Mouse (Mus musculus) layer of hippocampus, adult 2 months (tissue): ENCODE measurements around the gene Elfn1. TPM values are rescaled to one million over a fixed set of nuclear protein-coding genes. Genes with fewer than 3 reads are reported as not detected.

Experiments
- DNase-seq, 2 experiments: peaks; one replicate each; pipeline ENCODE4 v3.0.0; 2022; ENCODE audit warnings: low spot score in 2 of 2
- H3K27ac ChIP-seq: fragments of 200-600 bp; 2 replicates; pipeline ENCODE4 v1.8.1; 2022
- H3K4me3 ChIP-seq: fragments of 200-600 bp; 2 replicates; pipeline ENCODE4 v1.8.1; 2022; ENCODE audit warnings: mild to moderate bottlenecking
- CTCF ChIP-seq: fragments of 200-600 bp; conservative IDR thresholded peaks from 2 replicates; pipeline ENCODE4 v1.8.1; 2022; ENCODE audit warnings: antibody characterized with exemption, mild to moderate bottlenecking, moderate library complexity
- total RNA-seq, 2 experiments: library from RNA; stranded (reverse); gene quantifications; 2 replicates each; pipeline ENCODE4 v1.2.3; 2021

Elfn1 gene
- total RNA-seq, 2 experiments from 2014 or later: 27.0 to 29.1 TPM

- H3K4me3 ChIP-seq: no peak overlapping the region
- no peak overlapping the region for H3K27ac ChIP-seq
- no peak for TF ChIP-seq CTCF
- DNase-seq: no peak
Observed at GRCm38 (mm10) chr5:139899044-139899443, 8.7 kb upstream of the Elfn1 start.

- no peak for DNase-seq
- no peak overlapping the region for H3K4me3 ChIP-seq
- TF ChIP-seq CTCF: no peak
- no peak overlapping the region for H3K27ac ChIP-seq
Observed at GRCm38 (mm10) chr5:139905121-139905520, 2.6 kb upstream of the Elfn1 start.

DNA sequence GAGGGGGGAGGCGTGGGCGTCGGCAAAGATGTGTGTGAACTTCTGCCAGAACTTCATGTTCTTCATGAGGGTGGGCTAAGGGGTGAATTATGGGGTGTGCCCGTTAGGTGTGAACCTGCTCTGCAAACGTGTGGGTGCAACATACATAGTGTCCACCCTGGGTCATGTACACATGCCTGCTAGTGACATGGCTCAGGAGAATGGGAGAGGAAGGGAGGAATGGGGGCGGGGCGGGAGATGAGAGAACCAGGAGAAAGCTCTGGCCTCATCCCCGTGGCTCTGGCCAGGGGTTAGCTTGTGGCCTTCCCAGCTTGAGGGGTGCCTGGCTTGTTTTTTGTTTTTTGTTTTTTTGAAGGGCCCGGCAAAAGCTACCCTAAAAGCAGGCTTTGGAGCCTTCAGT is 1.2 kb upstream of the Elfn1 start:
- DNase-seq: no peak
- no peak overlapping the region for H3K27ac ChIP-seq
- TF ChIP-seq CTCF: no peak
- H3K4me3 ChIP-seq: no peak overlapping the region

DNA sequence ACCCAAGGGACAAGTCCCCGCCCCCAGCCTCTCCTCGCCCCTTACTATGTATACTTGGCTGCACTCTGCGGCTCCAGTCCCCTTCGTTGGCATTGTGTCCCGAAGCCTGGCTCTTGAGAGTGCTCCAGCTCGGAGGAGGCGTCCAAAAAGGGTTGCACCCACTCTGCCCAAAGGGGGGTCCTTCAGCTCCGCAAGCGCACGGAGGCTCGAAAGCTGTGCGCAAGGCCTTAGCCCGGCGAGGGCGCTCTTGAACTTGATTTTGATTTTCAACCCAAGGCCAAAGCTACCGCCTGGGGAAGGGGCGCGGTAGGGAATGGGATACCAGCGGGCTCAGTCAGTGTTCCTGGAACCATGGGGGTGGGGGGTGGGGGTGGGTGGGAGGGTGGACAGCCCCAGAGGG is 502 bp upstream of the Elfn1 start:
- TF ChIP-seq CTCF: peak; percentile 72
- Histone ChIP-seq H3K27ac (no peak overlapping the region), H3K4me3 (peak overlapping the region; percentile 13; the same call in 1 of the 2 replicates)
- peak in 1 of 2 experiments; percentile 60 for DNase-seq

DNA sequence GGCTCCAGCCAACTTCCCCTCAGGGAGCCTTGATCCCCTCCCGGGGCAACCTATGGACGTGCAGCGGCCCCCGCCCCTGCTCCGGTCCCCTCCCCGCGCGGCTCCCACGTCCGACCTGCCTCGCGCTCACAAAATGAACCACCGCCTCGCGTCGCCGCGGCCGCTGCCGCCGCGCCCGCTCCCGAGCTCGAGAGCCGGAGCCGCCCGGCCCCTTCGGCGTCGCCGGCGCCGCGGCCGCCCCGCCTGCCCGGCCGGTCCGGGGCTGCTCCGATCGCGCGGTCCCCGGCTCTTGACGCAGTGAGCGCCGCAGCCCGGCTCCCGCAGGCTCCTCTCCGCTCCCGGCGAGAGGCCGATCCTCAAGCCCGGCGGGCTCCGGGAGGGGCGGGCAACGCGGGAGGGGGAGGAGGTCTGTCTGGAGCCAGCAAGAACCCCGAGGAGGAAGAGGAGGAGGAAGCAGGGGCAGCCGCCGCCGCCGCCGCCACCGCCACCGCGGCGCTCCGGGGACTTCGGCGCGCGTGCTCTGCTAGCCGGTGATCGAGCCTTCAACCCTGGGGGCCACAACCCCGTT is 584 bp downstream of the Elfn1 start:
- Histone ChIP-seq H3K4me3 (peak overlapping the region; percentile 68), H3K27ac (peak overlapping the region; percentile 36; the same call in 1 of the 2 replicates)
- no peak for TF ChIP-seq CTCF
- no peak for DNase-seq

DNA sequence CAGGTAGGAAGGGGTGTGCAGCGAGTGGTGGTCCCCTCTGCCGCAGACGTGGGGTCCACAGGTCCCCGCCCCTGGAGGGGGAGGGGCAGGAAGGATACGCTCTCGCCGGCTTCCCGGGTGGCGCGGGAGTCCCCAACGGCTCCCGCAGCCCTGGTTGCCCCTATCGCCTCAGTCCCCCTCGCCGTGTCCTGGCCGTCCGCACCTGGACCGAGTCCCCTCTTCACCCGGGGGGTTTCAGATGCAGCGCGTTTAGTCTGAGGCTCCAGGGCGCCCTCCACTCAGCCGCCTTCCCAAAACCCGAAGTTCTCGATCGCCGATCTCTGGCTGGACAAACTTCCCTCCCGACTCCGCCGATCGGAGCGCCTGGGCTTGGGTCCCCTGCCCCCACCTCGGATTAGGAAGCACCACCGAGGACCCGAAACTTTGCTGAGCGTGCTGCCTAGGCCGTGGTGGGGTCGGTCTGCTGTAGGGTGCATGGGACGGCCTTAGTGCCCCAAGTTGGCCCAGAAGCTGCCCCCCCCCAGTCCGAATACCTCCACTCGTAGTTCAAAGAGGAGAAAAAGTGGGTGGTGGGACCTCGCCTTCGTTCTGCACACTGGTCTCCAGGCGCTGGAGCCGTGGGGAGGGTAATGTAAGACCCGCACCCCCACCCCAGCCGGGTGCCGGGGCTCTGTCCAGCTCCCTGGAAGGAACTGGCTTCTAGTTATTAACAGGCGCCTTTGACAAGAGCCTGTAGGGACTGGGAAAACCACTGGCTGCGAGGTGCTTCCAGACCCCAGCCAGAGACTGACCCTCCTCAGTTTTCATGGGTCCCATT is 1.3 kb downstream of the Elfn1 start:
- Histone ChIP-seq H3K27ac (peak overlapping the region; percentile 36; the same call in 1 of the 2 replicates), H3K4me3 (peak overlapping the region; percentile 68)
- DNase-seq: no peak
- no peak for TF ChIP-seq CTCF

DNA sequence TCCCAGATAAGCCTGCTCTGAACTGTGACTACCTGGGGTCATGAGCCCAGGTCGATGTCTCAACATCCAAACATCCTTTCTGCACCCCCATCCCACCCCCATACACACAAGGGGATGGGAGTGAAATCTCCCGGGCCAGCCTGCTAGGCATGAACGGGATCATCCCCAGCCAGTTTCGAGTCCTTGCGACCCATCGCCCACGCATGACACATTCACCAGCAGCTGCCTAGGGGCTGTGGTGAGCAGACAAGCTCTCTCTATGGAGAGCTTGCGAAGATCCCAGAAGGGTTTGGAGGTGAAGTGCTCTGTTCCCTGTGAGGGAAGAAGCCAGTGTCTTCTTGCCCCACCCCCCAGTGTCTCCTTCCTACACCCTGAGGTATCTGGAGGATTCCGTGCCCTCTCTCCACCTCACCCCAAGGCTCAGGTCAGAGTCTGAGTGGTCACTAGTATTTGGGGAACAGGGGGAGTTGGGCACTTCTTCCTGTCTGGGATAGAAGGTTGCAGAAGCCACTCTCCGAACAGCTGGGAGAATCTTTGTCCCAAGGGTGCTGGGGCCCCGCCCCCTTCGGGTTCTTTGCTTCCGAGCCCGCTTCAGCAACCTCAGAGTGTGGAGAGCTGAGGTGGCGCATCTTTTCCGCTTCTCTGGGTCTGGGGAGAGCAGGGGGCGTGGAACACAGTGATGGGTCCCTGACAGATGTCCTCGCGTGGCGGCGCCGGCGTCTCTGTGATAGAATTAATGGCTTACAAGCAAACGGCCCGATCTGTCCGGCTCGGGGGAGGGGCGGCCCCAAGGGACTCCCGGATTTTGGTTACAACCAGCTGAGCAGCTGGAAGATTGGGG is 2.2 kb downstream of the Elfn1 start:
- no peak for DNase-seq
- H3K4me3 ChIP-seq: peak overlapping the region; percentile 20; the same call in 1 of the 2 replicates
- TF ChIP-seq CTCF: no peak
- H3K27ac ChIP-seq: no peak overlapping the region

DNA sequence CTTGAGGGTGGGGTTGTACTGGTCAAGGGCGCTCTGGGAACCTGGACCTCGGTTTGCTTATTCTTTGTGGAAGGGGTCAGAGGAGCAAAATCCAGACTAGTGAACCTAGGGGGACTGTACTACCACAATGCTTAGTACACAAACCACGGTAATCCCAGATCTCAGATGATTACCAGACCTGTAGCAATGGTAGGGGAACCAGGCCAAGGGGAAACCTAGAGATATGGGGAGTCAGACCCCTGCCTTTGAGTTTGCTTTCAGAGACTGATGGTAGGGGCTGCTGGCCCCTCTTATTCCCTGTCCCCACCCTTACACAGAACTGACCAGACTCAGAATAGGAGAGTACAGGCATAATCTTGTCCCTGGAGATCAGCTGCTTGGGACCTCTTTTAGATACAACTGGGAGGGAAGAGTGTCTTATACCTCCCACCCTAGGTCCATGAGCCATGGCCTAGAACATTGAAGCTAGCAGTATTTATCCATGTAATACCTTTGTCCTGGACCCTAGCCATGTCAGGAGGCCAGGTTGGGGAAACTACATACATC is 3.1 kb downstream of the Elfn1 start:
- no peak for TF ChIP-seq CTCF
- no peak for DNase-seq
- Histone ChIP-seq H3K4me3 (no peak overlapping the region), H3K27ac (no peak overlapping the region)

- no peak for TF ChIP-seq CTCF
- no peak overlapping the region for H3K27ac ChIP-seq
- DNase-seq: no peak
- H3K4me3 ChIP-seq: no peak overlapping the region
Observed at GRCm38 (mm10) chr5:139911506-139911905, 3.8 kb downstream of the Elfn1 start.

GRCm38 (mm10) chr5:139912121-139912771 is 4.5 kb downstream of the Elfn1 start:
- DNase-seq: no peak
- Histone ChIP-seq H3K4me3 (peak overlapping the region; percentile 47), H3K27ac (peak overlapping the region; percentile 18; the same call in 1 of the 2 replicates)
- no peak for TF ChIP-seq CTCF

- Histone ChIP-seq H3K27ac (no peak overlapping the region), H3K4me3 (no peak overlapping the region)
- DNase-seq: no peak
- TF ChIP-seq CTCF: no peak
Observed at GRCm38 (mm10) chr5:139921666-139922065, 13.9 kb downstream of the Elfn1 start.

DNA sequence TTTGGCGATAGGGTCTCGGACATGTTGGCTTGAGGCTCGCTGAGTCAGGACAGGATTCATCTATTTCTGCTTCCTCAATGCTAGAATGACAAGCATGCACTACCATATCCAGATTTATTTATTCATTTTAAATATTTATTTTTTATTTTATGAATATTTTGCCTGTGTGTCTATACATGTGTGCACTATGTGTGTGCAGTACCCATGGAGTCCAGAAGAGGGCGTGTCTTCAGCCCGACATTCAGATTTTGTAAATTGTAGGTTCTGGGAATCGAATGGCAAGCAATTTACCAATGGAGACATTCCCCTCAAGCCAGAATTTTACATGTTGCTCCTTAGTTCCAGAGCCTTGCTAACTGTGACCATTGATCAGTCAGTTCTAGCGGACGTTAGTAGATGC is 16.1 kb downstream of the Elfn1 start:
- H3K4me3 ChIP-seq: no peak overlapping the region
- DNase-seq: no peak
- peak; percentile 54 for TF ChIP-seq CTCF
- no peak overlapping the region for H3K27ac ChIP-seq
